Mouse (Mus musculus) spleen, adult 2 months (tissue): ENCODE results near the gene Fgfr4.

Source experiments
- CTCF ChIP-seq: fragments of 200-500 bp; IDR thresholded peaks from 2 replicates; pipeline ENCODE4 v1.5.1; 2011; ENCODE audit warnings: mild to moderate bottlenecking, inconsistent platforms; ENCODE audit not compliant: insufficient read depth, insufficient read length, insufficient replicate concordance; ENCODE audit errors: extremely low read depth
- POLR2A ChIP-seq: fragments of 200-500 bp; IDR thresholded peaks from 2 replicates; pipeline ENCODE4 v1.6.1; 2011; ENCODE audit warnings: low read depth, low read length, inconsistent platforms

DNA sequence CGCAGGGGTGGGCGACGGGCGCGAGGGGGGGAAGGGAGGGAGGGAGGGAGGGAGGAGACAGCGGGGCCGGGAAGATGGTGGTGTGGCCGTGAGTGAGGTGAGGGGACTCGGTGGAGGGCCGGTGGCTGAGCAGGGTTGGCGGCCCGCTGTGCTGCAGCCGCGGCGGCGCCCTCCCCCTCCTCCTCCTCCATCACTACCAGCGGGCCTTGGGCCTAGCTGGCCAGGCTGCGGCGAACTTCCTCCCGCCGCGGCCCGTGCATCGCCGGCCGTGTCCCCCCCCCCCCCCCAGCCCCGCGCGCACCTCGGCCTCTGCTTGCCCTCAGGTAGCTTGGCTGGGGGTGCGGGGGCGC is 59.5 kb downstream of the Fgfr4 start:
- TF ChIP-seq CTCF (no peak), POLR2A (no peak; the same call in 1 of the 2 replicates)
